Mouse (Mus musculus) intestine, postnatal 0 days (tissue): Measurements from ENCODE around the gene Orai1. TPM values are rescaled to one million over a fixed set of nuclear protein-coding genes. Genes with fewer than 3 reads are reported as not detected.

Source experiments
- ATAC-seq: fragments of 200-750 bp; cut with Nextera tagmentation; 2 replicates; pipeline ENCODE4 v1.8.0; 2017; ENCODE audit warnings: mild to moderate bottlenecking, moderate TSS enrichment, moderate library complexity
- H3K27ac ChIP-seq: fragments of 300-500 bp; sonication (generic); 2 replicates; pipeline ENCODE4 v1.5.1; 2014; ENCODE audit warnings: mild to moderate bottlenecking, low read depth, low read length, moderate library complexity
- H3K27me3 ChIP-seq: fragments of 300-500 bp; sonication (generic); replicated peaks from 2 replicates; pipeline ENCODE4 v1.6.1; 2014; ENCODE audit warnings: low read length, mixed read lengths; ENCODE audit not compliant: control insufficient read depth, insufficient read depth
- H3K36me3 ChIP-seq: fragments of 300-500 bp; sonication (generic); 2 replicates; pipeline ENCODE4 v1.6.1; 2014; ENCODE audit warnings: mild to moderate bottlenecking, moderate library complexity; ENCODE audit not compliant: control insufficient read depth, insufficient read depth
- H3K4me1 ChIP-seq: fragments of 300-500 bp; sonication (generic); replicated peaks from 2 replicates; pipeline ENCODE4 v1.6.1; 2014; ENCODE audit warnings: antibody characterized with exemption, low read length, mixed read lengths; ENCODE audit not compliant: control insufficient read depth, insufficient read depth
- H3K4me2 ChIP-seq: fragments of 300-500 bp; sonication (generic); replicated peaks from 2 replicates; pipeline ENCODE4 v1.6.1; 2014; ENCODE audit warnings: low read depth, mild to moderate bottlenecking, moderate library complexity
- H3K4me3 ChIP-seq: fragments of 300-500 bp; sonication (generic); 2 replicates; pipeline ENCODE4 v1.5.1; 2014; ENCODE audit warnings: low read depth, low read length
- H3K9ac ChIP-seq: fragments of 300-500 bp; sonication (generic); 2 replicates; pipeline ENCODE4 v1.6.1; 2014; ENCODE audit warnings: mild to moderate bottlenecking, low read depth, low read length
- H3K9me3 ChIP-seq: fragments of 300-500 bp; sonication (generic); 2 replicates; pipeline ENCODE4 v1.6.1; 2016; ENCODE audit warnings: mixed run types; ENCODE audit not compliant: control insufficient read depth
- CTCF ChIP-seq: sonication (generic); IDR thresholded peaks from 2 replicates; pipeline ENCODE4 v1.5.1; 2016; ENCODE audit warnings: low read depth, mild to moderate bottlenecking, control low read depth, antibody characterized with exemption, moderate library complexity
- WGBS: fragments of 180-500 bp; shearing (Covaris S2); extraction: QIAGEN DNeasy Blood & Tissue Kit; methylation state at CpG from one replicate; pipeline ENCODE4 v1.1.7; 2014; 5-methylcytosine and 5-hydroxymethylcytosine counted together
- polyA plus RNA-seq: library from polyadenylated mRNA; unstranded; fragments of >200 nt; fragmentation: Nextera tagmentation; extraction: Ambion mirVana; gene quantifications from 2 replicates; pipeline ENCODE4 v1.2.1, GENCODE M21; 2015

Orai1 gene
- polyA plus RNA-seq, 1 experiment from 2014 or later = 36.8 TPM

GRCm38 (mm10) chr5:122989001-122989525 is 25.8 kb upstream of the Orai1 start:
- WGBS = under 1% methylated on average over 30 of the region's 39 CpGs

GRCm38 (mm10) chr5:122989551-122990330 is 25.1 kb upstream of the Orai1 start, which contains the start of gene Kdm2b:
Kdm2b (minus strand) TSS chr5:122989823.
- H3K36me3 ChIP-seq = no peaks in the 10 kb centered on the region
- H3K9me3 ChIP-seq = no peaks in the 10 kb centered on the region
- TF ChIP-seq CTCF = no peak
- H3K27ac ChIP-seq = peak within 1 kb of the TSS; percentile 76
- no peaks in the 10 kb centered on the region for H3K27me3 ChIP-seq
- H3K4me3 ChIP-seq = peak within 1 kb of the TSS; percentile 70
- 8% methylated on average over 15 of the region's 15 CpGs for WGBS
- no peak for ATAC-seq
- peak within 1 kb of the TSS; percentile 68 for H3K9ac ChIP-seq
- H3K4me1 ChIP-seq = peaks cover 10% of the 10 kb centered on the region; the same call in 1 of the 2 replicates
- peak within 1 kb of the TSS; percentile 98 for H3K4me2 ChIP-seq

More at GRCm38 (mm10) chr5:122989001-122989525, 25.8 kb upstream of the Orai1 start:
- peak overlapping the region; percentile 68 for H3K9ac ChIP-seq
- peak; percentile 59 for ATAC-seq
- H3K9me3 ChIP-seq = no peaks in the 10 kb centered on the region
- peak overlapping the region; percentile 76 for H3K27ac ChIP-seq
- H3K36me3 ChIP-seq = peaks cover 3% of the 10 kb centered on the region
- H3K27me3 ChIP-seq = no peaks in the 10 kb centered on the region
- H3K4me2 ChIP-seq = peak overlapping the region; percentile 98
- peak overlapping the region; percentile 70 for H3K4me3 ChIP-seq
- peaks cover 10% of the 10 kb centered on the region; the same call in 1 of the 2 replicates for H3K4me1 ChIP-seq
- no peak for TF ChIP-seq CTCF

- Histone ChIP-seq H3K9me3 (no peaks in the 10 kb centered on the region), H3K4me2 (peak overlapping the region; percentile 98), H3K4me1 (peaks cover 10% of the 10 kb centered on the region; the same call in 1 of the 2 replicates), H3K27ac (no peak overlapping the region), H3K4me3 (no peak overlapping the region), H3K36me3 (no peaks in the 10 kb centered on the region), H3K27me3 (no peaks in the 10 kb centered on the region), H3K9ac (0 out of 2 replicates have a peak overlapping the region, but pooled peaks have one; percentile 68)
- WGBS = 51% methylated on average over 16 of the region's 16 CpGs
- TF ChIP-seq CTCF = no peak
- no peak for ATAC-seq
These were observed 24.3 kb upstream of the Orai1 start for GRCm38 (mm10) chr5:122990411-122991160.

- H3K27ac ChIP-seq = no peak overlapping the region
- H3K4me1 ChIP-seq = peaks cover 10% of the 10 kb centered on the region; the same call in 1 of the 2 replicates
- no peak overlapping the region for H3K4me3 ChIP-seq
- WGBS = 50% methylated on average over 5 of the region's 5 CpGs
- no peaks in the 10 kb centered on the region for H3K27me3 ChIP-seq
- TF ChIP-seq CTCF = no peak
- H3K9ac ChIP-seq = no peak overlapping the region
- no peaks in the 10 kb centered on the region for H3K36me3 ChIP-seq
- ATAC-seq = no peak
- H3K4me2 ChIP-seq = no peak overlapping the region
- no peaks in the 10 kb centered on the region for H3K9me3 ChIP-seq
These were observed 23.4 kb upstream of the Orai1 start for GRCm38 (mm10) chr5:122991350-122992004.

GRCm38 (mm10) chr5:122993811-122994210 is 21.1 kb upstream of the Orai1 start:
- no peak overlapping the region for H3K27ac ChIP-seq
- WGBS = 42% methylated on average over 2 of the region's 2 CpGs

More at GRCm38 (mm10) chr5:122993811-122994210, 21.1 kb upstream of the Orai1 start:
- no peak for ATAC-seq
- H3K27me3 ChIP-seq = no peaks in the 10 kb centered on the region
- peak overlapping the region; percentile 49 for H3K4me2 ChIP-seq
- no peaks in the 10 kb centered on the region for H3K36me3 ChIP-seq
- H3K9ac ChIP-seq = no peak overlapping the region
- no peak; the same call in 1 of the 2 replicates for TF ChIP-seq CTCF
- peaks cover 5% of the 10 kb centered on the region; the same call in 1 of the 2 replicates for H3K4me1 ChIP-seq
- H3K9me3 ChIP-seq = no peaks in the 10 kb centered on the region
- H3K4me3 ChIP-seq = no peak overlapping the region
